ENCODE assay signal across 23 mouse cellular contexts in genomic region chr13:45218251-45218650, GRCm38 (mm10).
DNase-seq lines count a peak whose midpoint lies in the region; TF ChIP-seq lines count a peak whose summit lies in the region.
"Had no signal": no experiment of that assay in that cellular context is flagged by ENCODE, and none has a peak within 500 bp of the region (broad histone marks: within the 10 kb centered on the region; RNA-seq: fewer than 3 reads in every experiment).

No protein-coding gene starts in this region.

- H3K27me3 ChIP-seq in kidney, adult 2 months (replicated peaks; ENCODE audit: control insufficient read depth, insufficient read depth, low read length), result no peaks in the 10 kb centered on the region
- H3K27me3 ChIP-seq: embryonic facial prominence, embryonic 12.5 days; embryonic facial prominence, embryonic 15.5 days; heart, embryonic 12.5 days; heart, embryonic 15.5 days had no signal

- H3K4me3 ChIP-seq in kidney, adult 2 months (ENCODE audit: insufficient read depth, low read depth, low read length), result no peak overlapping the region
- H3K4me3 ChIP-seq: embryonic facial prominence, embryonic 12.5 days; embryonic facial prominence, embryonic 15.5 days; gastrocnemius, adult 2 months; heart, embryonic 12.5 days; heart, embryonic 15.5 days had no signal

- peak; percentile 51 for DNase-seq in heart, adult 11 months
- DNase-seq in heart, postnatal 10 days, result no peak
- peak; percentile 94 for DNase-seq in kidney, adult 2 months
- DNase-seq in kidney, postnatal 10 days, result no peak
- peak; percentile 11 for DNase-seq in adipocyte (ENCODE audit: low spot score)
- peak; percentile 62 to 82 for DNase-seq in kidney, postnatal 36 days
- no peak for DNase-seq in layer of hippocampus, postnatal 25 days (ENCODE audit: extremely low spot score in 1 of 2, low spot score in 1 of 2)
- DNase-seq: adrenal gland, postnatal 10 days; adrenal gland, postnatal 36 days; cerebellum, adult 18-20 months; cerebellum, adult 9-10 months; cerebellum, postnatal 14 days; forebrain, postnatal 0 days; gastrocnemius, adult 2 months; gastrocnemius, postnatal 14 days; heart, adult 18-20 months; heart, postnatal 14 days; heart, postnatal 4 days had no signal

- WGBS in kidney, adult 2 months, result 55% methylated on average over 4 of the region's 4 CpGs

- H3K27ac ChIP-seq in kidney, adult 2 months (ENCODE audit: insufficient read depth, low read depth, low read length), result peak overlapping the region; percentile 25; the same call in 1 of the 2 replicates
- H3K27ac ChIP-seq: embryonic facial prominence, embryonic 12.5 days; embryonic facial prominence, embryonic 15.5 days; gastrocnemius, adult 2 months; heart, embryonic 15.5 days; hindbrain, embryonic 14.5 days had no signal

- no peaks in the 10 kb centered on the region for H3K36me3 ChIP-seq in kidney, adult 2 months (ENCODE audit: control insufficient read depth, insufficient read depth, low read length)
- H3K36me3 ChIP-seq: embryonic facial prominence, embryonic 12.5 days; embryonic facial prominence, embryonic 15.5 days; heart, embryonic 12.5 days; heart, embryonic 15.5 days had no signal

- intact Hi-C loops in heart, postnatal 10 days (cut with DNase I), result no loop called here

- no peak for TF ChIP-seq CTCF in kidney, adult 2 months (conservative IDR thresholded peaks at IDR 0.05; ENCODE audit: insufficient read depth, insufficient read length, low read depth, low read length)

- no peak for TF ChIP-seq POLR2A in kidney, adult 2 months (IDR thresholded peaks at IDR 0.05; ENCODE audit: low read depth, low read length)

- H3K4me1 ChIP-seq in kidney, adult 2 months (ENCODE audit: control insufficient read depth, insufficient read depth, low read length), result peaks cover 7% of the 10 kb centered on the region; the same call in 1 of the 2 replicates
- H3K4me1 ChIP-seq: heart, embryonic 12.5 days; heart, embryonic 15.5 days had no signal

Comparison
In these comparisons a context has a peak if more than half of its experiments do, and no peak if none do; other contexts are left out.
1. DNase-seq: peak in heart, adult 11 months (single experiment), kidney, adult 2 months (single experiment), adipocyte (single experiment) and kidney, postnatal 36 days (2 of 2); none in heart, postnatal 10 days (0 of 2), kidney, postnatal 10 days (single experiment) and layer of hippocampus, postnatal 25 days (0 of 2).